Mouse (Mus musculus): ENCODE results near the gene Wdr72.
A peak's percentile ranks its signal among the peaks of the same experiment; 100 is the strongest.

Gene Wdr72

DNA sequence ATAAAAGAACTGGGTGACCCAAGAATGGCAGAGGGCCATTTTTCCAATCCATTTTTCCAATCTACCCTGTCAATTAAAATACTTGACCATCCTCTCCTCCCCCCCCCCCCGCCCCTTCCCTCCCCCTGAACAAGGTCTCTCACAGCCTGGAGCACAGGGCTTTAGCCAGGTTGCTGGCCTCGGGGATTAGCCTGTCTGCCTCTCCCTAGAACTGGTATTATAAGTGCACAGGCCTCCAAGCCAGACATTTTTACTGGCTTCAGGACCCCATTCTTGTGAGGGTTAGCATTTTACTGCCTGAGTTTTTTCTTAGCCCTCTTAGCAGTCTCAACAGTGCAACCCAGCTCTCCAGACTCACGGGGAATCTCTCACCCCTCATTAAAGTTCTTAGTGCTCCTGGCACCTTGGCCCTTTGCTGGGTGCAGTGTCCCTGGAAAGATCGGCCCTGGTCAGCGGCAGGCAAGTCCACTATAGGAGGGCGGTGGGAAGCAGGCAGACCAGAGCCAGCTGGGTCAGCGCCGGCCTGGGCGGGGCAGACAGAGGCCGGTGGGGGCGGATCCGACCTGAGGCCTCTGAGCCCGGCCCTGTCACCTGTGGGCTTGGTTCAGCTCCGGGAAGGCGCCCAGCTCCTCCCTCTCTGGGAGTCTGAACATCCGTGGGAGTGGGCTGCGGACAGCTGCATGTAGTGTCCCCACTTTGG, at the start of gene Wdr72:
TSS of gene Wdr72 (plus strand) at position 596 of the 700 bp plus-strand sequence.
- no peak for DNase-seq (ENCODE audit: low spot score in 2 of 2)

DNA sequence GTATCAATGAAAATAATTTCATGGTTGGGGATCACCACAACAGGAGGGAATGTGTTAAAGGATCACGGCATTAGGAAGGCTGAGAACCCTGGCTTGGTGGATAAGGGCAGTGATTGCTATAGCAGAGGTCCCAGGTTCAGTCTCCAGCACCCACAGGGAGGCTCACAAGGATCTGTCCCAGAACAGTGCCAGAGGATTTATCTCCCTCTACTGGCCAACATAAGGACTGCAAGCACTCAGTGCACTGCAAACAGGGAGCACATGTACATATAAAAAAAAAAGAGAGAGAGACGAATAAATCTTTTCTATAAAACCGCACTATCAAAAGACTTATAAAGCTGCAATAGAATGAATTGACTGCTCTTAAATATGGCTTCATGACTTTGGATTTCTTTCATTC, 43.9 kb upstream of the Wdr72 start:
- no peak for DNase-seq (ENCODE audit: low spot score in 2 of 2)

DNA sequence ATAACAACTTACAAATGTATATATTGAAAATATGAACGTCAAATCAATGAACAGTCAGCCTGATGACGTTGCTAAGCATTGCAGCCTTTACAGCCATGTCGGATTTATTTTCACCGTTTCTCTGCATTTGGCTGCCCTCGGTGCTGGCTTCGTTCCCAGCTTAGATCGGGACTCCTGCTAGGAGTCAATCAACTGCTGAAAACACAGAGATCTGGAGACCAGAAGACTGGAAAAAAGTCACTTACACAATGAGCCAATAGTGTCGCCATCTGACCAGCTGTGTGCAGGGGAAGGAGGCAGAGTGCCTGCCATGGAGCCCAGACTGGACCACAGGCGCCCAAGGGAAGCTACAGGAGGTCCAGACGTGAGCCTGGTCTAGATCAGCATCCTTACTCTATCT, 43.4 kb upstream of the Wdr72 start:
- DNase-seq (ENCODE audit: low spot score in 2 of 2): no peak

DNA sequence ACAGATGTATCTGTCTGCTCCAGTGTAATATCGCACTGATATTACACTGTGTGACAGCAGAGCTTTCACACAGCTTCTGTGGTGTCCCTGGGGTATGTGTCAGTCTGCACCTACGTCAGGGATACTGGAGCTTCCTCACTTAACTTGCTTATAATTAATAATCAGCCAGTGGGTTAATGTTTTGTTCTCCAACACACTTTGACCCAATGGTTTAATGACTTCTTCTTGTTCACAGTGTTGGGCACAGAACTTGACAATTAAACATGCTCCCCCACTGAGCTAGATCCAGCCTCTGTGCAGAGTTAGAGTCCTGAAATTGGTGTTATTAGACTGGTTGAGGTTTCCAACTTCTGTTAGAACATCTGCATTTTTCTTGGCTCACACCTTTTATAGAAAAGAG, 34.2 kb upstream of the Wdr72 start:
- DNase-seq (ENCODE audit: low spot score in 2 of 2): no peak

DNA sequence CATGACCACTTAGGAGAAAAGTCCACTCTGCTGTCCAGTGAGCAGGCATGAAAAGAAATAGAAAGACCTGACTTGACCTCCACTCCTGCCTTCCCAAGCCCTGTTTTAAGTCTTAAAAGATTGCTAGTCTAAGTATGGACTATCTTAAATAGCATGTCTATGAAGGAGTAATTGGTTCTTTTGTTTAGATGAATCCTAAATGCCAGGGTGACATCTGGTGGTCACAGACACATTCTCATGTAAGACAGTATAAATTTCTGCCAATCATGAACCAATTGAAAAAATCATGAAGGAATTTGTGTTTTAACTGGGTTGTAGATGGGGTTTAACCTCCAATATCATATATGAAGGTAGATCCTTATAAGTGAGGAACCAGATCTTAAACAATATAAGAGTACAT, 31.7 kb upstream of the Wdr72 start:
- no peak for DNase-seq (ENCODE audit: low spot score in 2 of 2)

DNA sequence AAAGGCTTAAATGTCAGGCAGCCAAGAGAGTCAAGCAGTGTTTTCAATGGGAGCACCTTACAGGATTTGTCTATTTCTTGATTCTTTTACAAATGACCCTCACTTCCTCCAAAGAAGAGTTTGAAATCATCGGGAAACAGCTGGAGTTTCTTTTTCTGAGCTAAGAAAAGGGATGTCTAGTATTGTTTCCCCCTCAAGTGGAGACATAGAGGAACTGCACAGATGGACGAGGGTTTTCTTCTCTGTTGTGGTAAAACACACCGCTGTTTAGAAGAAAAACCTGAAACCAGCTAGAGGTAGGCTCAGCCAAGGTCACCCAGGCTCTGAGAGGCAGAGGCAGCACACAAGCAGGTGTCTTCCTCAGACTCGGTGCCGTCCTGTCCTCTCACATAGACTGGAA, 29.9 kb upstream of the Wdr72 start:
- DNase-seq (ENCODE audit: low spot score in 2 of 2): no peak

DNA sequence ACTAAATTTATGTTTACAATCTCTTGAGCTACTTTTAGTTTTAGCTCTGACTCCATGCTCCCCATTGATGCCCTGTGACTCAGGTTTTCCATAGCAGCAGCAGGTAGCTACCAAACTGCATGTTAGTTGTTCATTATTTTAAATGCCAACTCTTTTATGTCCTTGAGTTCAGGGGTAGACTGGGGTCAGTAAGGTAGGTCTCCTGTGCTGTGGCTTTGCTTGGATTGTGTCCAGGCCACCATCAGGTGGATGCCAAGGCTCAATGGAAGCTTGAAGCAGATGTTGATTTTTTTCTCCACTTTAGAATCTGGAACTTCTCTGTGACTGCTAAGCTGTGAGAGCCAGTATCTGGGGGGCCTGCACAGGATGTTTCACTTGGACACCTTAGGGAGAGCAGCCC, 8.6 kb upstream of the Wdr72 start:
- no peak for DNase-seq (ENCODE audit: low spot score in 2 of 2)

DNA sequence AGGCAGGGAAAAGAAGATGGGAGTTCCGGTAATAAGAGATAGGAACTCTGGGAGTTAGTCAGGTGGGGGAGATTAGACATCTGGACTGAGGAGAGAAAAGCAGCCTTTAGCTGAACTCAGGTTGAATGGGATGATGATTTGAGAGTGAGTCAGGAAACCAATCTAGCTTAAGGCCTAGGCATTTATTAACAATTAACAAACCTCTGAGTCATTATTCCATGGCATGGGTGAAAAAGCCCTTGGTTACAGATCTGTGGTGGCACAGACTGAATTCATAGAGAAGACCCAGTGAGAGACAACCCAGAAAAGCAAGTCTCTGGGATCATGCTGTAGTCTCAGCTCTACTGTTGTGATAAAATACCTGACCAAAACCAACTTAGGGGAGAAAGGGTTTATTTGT, 7.5 kb upstream of the Wdr72 start:
- DNase-seq (ENCODE audit: low spot score in 2 of 2): no peak

DNA sequence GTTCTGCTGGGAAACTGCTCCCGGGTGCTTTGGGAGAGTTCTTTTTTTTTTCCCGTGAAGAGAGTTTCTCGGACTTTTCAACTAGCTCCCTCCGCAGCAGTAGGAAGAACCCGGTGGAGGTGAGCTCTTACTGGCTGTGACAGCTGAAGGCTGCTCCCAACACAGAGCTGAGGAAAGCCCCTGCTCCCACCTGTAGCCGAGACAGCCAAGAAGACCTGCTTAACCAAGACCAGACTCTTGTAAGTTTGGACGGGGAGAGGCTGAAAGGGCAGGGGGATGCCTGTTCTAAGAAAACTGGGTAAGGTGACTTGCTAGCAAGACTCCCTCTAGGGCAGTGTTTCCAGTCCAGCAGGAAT, 283 bp downstream of the Wdr72 start:
- DNase-seq (ENCODE audit: low spot score in 2 of 2): no peak

DNA sequence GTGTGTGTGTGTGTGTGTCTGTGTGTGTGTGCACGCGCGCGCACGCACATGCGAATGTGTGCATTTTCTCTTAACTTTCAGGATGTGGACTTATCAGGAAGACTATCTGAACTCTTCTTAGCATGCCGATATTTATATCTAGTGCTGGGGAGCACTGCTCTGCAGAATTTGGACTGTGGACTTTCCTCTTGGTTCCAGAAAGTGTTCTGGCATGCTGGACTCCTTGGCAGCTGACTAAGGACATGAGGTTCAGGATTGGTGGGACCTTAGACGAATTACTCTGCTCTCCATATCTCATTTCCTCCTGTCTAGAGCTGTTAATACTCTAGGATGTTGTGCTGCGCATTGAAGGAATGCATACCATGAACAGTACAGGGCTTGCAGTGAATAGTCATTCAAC, 2.4 kb downstream of the Wdr72 start:
- DNase-seq (ENCODE audit: low spot score in 2 of 2): no peak

DNA sequence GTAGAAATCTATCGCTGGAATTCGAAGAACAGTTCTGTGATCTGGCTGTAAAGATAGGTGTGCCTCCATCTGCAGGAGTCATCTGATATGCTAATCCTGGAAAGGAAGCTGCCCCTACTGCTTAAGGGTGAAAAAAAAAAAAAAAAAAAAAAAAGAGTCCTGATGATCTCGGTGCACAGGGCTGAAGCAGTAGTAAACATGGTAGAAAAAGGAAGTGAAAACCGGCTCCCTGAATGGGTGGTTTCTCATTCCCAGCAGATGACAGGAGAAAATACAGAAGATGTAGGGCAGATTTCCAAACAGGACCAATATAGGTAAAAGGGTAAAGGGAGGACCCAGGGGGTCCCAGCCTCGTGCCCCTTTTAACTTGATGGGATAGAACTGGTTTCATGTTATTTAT, 16.1 kb downstream of the Wdr72 start:
- DNase-seq (ENCODE audit: low spot score in 2 of 2): no peak

DNA sequence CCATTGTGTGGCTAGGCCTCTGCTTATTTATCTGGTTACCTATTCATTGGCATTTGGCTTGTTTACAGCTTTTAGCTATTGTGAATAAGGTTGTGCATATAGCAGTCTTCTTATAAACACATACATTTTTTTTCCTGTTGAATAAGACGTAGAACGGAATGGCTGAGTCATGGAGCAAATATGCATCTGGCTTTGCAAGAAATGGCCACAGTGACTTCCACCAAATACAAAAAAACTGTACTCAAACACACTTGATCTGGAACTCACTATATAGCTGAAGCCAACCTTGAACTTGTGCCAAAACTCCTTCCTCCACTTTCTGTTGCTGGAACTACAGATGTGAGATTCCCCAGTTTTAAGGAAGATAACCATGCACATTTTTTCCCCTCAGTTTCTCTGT, 23.9 kb downstream of the Wdr72 start:
- DNase-seq (ENCODE audit: low spot score in 2 of 2): no peak

DNA sequence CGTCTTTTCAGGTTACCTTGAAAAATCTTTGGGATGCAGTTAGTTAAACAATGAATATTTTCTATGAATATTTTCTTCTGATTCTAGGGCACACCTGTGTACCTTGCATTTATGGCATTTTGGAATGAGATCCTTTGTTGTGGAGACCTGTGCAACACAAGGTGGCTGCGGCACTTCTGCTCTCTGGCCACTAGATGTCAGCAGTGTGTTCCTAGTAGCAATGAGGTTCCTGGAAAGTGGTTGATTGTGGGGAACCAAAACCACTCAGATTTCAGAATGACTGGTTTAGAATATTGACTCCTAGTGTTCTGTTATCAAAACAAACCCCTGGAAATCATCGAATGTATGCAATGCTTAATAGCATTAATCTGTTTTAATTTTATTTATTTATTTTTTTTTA, 31.7 kb downstream of the Wdr72 start:
- DNase-seq (ENCODE audit: low spot score in 2 of 2): peak in 1 of 2 experiments; percentile 64

DNA sequence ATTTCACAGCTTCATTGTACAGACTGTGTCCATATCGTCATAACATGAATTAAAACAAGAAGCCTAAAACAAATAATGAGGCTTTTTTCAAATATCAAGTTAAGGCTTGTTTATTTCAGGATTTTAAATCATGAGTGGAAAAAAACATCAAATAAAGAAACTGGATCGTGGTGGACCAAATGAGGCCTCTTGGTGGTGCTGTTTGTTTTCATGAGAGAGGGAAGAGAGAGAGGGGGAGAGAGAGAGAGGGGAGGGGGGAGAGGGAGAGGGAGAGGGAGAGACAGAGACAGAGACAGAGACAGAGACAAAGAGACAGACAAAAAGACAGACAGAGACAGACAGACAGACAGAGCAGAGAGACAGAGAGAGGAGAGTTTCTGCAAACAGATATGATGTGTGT, 32.5 kb downstream of the Wdr72 start:
- no peak for DNase-seq (ENCODE audit: low spot score in 2 of 2)

DNA sequence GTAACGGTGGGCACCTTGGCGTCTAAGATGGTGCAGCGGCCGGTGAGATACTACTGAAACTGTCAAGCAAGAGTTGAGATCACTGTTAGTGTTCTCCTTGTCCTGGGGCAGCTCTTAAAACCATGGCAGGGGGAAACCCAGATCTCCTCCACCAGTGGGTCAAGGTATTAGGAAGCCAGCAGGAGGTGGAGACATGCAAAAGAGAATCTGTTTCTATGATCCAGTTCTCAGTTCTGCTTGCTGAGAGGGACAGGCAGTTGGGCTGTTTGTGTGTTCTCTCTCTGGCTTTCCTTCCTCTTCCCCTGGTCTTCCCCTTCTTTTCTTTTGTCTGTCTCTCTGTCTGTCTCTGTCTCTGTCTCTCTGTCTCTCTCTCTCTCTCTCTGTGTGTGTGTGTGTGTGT, 35.0 kb downstream of the Wdr72 start:
- no peak for DNase-seq (ENCODE audit: low spot score in 2 of 2)

DNA sequence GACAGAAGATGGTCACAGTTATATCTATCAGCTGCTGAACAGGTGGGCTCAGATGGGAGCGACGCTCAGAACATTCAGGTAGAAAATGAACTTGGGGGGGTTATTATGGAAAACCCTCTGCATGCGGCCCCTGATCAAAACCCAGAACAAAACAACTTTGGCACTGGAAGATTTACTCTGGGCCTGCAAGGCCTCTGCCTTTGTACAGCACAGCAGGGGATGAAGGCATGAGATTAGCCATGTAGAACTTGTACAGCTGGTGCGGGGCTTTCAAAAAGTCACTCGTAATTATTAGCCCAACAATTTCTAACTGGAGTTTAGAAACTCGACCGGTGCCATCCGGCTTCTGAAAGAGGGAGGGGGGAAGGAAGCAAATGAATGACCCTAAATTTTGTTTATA, 38.1 kb downstream of the Wdr72 start:
- no peak for DNase-seq (ENCODE audit: low spot score in 2 of 2)

DNA sequence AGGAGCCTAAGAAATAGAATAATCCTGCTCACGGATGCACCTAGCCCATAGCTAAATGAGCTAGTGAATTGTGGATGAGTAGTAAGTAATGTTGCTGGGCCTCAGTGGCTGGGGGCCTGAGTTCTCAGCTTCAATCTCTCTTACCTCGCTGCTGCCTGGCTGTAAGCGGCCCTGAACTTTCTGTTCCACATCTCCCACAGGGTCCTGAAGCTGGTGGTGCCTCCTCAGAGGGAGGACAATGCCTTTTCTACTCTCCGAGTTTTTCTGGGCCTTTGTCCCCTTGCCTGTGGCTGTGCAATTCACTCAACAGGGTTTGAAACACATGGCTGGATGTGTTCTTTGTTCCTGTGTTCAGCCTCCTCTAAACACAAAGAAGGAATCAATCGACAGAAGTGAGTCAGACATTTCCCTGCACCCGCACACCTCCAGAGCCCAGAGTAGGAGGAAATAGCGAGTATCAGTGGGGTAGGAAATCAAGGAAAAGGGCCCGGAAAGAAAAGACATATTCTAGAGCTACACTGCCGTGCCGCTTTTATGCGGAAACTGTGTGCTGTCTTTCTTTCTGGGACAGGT, 50.3 kb downstream of the Wdr72 start:
- DNase-seq (ENCODE audit: low spot score in 2 of 2): no peak

DNA sequence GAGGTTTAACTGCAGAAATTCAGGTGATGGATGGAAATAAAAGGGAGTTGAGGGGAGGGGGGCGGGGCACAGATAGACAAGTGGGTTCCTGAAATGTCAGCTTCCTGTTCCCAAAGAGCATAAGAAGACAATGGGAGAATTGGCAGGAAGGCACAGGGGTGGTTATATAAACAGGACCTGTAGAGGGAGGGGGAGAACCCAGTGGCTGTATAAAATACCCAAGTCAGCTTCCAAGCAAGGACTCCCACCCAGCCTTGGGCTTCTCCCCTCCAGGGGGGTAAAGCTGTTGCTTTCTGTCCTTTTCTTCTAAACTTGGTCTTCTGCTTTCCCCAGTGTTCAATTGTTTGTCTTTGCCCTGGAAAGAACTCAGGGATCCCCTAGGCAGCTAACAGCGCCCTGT, 55.5 kb downstream of the Wdr72 start:
- no peak for DNase-seq (ENCODE audit: low spot score in 2 of 2)

DNA sequence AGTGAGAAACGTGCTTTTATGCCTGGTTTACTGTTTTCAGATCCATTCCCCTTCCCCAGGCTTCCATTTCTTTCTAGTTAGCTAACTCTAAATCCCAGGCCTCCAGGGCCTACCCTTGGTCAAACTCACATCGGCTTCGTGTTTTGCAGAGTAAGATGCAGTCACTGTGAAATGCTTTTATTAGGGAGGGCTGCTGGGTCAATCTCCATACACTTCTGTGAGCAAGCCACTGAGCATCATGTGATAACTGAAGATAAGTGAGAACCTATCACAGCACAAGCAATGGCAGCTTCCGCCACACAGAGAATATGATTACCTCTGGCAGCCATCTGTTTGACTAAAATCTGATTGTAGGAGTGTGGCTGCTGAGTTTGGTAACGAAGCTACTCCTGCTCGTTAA, 59.7 kb downstream of the Wdr72 start:
- no peak for DNase-seq (ENCODE audit: low spot score in 2 of 2)

DNA sequence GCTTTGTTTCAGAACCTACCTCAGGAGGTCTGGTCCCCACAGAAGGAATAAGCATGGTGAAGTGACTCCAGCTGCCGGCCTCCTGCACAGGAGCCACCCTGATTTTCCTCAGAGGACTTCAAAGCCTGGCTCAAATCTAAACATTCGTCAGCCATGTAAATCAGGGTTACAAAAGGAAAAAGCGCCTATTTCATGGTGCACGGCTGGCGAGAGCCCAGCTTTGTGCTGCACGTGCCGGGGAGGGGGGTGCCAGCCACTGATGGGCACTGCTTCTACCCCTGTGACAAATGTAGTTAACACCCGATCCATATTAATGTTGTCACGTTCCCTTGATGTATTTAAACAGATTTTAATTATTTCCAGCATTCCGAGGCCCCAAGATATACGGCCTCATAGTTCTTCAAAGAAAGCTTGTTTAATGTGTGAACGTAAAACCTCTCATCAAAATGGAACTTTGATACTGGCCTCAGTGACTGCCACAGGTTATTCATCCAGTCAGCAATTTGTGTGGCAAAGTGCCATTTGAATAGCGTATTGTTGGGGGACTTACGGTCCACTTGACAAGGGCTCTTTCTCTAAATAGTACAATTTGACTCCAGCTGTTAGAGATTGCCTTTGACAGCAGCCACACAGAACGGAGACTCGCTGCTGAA, 76.7 kb downstream of the Wdr72 start:
- no peak for DNase-seq (ENCODE audit: low spot score in 2 of 2)

DNA sequence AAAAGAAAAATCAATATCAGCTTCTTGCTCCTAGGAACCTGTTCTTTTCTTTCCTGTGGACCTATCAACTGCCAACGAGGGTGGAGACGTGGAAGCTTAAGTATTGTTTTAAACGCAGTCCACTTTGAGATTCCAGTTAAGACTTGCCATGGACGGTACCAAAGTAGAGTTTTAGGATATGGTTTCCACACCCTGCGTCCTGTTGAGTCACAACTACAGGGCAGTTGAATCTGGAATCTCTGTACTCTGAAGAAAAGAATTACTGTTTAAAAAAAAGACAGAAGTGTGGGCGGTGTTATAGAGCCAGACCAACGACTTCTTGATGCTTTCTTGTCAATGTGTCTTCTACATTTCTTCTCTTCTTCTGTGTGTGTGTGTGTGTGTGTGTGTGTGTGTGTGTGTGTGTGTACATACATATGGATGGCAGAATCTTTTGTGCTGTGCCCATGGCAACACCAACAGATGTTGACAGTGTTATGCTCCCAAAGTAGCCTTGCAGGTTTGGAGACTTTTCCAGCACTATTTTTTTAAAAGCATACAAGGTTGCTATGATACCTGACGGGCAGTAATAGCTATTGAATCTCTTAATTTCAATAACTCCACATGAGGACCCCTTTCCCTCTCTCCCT, 77.4 kb downstream of the Wdr72 start:
- no peak for DNase-seq (ENCODE audit: low spot score in 2 of 2)

DNA sequence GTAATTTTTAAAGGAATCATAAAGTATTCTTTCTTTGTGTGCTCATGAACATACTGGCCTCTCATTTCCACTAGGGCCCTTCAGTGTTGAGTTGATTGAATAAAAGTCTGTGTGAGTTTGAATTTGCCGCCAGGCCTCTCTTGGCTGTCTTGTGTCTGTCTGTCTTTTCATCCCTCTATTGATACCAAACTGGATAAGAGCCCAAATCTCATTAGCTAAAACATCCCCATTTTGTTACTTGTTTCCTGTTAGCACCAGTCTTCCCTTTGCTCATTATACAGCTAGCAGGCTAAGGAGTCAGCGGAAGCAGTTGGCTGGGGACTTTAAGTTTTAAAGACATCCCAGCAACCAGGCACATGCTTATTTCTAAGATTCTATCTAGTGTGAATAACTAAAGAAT, 84.7 kb downstream of the Wdr72 start:
- no peak for DNase-seq (ENCODE audit: low spot score in 2 of 2)

DNA sequence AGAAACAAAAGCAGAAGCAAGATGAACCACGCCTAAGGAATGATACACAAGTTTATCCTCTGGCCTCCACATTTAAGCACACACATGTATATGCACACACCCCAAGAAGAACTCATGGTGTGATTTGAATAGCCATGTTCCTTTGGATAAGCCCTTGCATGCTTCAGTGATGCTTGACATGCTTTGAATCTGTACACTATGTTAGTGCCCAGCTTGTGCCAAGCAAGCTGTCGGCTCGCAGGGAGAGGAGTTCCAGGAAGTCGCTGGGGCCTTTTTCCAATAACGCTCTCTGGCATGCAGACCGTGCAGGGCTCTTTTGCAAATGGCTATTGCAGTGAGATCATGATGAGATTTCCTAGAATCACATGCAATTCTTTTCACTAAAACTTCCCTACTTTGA, 118.1 kb downstream of the Wdr72 start:
- DNase-seq (ENCODE audit: low spot score in 2 of 2): no peak
